Mouse (Mus musculus) G1E (cell line): ENCODE measurements around the gene Cdh13.

ENCODE experiments used
- CTCF ChIP-seq: IDR thresholded peaks from 2 replicates; pipeline ENCODE4 v1.5.1; 2012; ENCODE audit warnings: low read depth, low read length, inconsistent platforms, mixed read lengths
- GATA1 ChIP-seq: IDR thresholded peaks from 2 replicates; pipeline ENCODE4 v1.6.1; 2012; ENCODE audit warnings: borderline replicate concordance, low read length, inconsistent platforms, mixed read lengths
- TAL1 ChIP-seq: conservative IDR thresholded peaks from 2 replicates; pipeline ENCODE4 v1.6.1; 2012; ENCODE audit warnings: low read depth, low read length, inconsistent platforms, mixed read lengths

- TF ChIP-seq CTCF (no peak), TAL1 (no peak), GATA1 (no peak)
These were observed 32.9 kb downstream of the Cdh13 start for GRCm38 (mm10) chr8:118316440-118316839.
